Mouse (Mus musculus) cerebellum, adult 8-10 months (tissue): ENCODE data around the gene Ncoa3.
A peak's percentile ranks its signal among the peaks of the same experiment; 100 is the strongest.

Experiments
- DNase-seq: peaks from one replicate; pipeline ENCODE4 v3.0.0; 2022

The Ncoa3 gene

GRCm38 (mm10) chr2:166042542-166042941, 50.1 kb downstream of the Ncoa3 start:
- DNase-seq = no peak

GRCm38 (mm10) chr2:166045006-166045405, 52.6 kb downstream of the Ncoa3 start:
- no peak for DNase-seq

DNA sequence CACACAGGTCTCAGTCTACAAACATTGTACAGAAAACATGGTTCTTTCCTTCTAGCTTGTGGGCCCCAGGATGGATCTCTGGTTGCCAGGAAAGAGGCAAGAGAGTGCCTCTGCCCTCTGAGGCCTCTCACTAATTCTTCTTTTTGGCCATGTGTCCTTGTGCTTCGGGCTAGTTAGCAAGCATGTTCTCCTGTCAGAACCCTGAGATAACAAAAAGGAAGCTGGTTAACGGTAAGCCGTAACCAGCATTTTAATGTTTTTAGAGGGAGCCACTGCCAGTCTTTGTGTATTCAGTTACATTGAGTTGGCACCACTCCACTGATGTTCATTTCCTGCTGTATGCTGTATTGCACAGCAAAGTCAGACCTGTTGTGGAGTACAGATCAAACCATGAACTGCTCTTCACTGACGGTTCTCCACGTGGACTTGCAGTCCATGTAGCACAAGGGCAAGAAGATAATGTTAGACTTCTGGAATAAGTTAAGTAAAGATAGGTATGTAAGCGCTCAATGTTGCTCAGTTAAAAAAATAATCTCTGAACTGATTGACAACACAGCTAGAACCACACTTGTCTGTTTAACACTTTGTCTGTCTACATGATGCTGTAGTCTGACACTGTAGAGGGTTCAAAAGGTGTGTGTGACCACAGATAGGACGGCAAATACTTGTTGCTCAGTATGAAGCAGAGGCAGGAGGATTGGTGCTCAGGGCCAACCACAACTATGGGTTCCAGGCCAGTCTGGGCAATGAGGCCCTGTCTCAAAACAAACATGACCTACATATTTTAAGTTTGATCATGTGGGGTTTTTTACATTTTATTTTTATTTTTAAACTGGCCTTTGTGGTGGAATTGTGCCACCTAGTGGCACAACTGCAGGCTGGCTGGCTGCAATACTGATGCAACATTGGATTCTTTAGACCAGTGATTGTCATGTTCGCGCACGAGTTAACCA, 53.4 kb downstream of the Ncoa3 start:
- DNase-seq = peak; percentile 23

DNA sequence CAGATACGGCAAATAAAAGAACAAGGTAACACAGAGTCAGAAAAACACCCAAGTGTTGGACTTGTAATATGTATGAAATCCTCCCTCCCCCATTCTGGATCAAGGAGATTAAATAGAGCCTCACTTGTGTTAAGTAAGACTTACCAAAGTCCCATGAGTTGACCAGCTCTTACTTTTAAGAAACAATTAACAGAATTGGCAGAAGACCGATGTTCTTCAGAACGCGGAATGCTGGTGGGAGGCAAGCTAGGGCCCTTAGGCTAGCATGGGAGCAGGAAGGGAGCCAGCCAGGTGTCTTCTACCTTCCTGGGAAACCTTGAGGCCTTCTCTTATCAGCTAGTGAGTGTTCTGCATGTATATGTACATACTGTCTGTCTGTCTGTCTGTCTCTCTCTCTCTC, 55.5 kb downstream of the Ncoa3 start:
- DNase-seq = no peak

- no peak for DNase-seq
Measured at GRCm38 (mm10) chr2:166048852-166049251, 56.4 kb downstream of the Ncoa3 start.

- no peak for DNase-seq
Measured at GRCm38 (mm10) chr2:166051421-166051820, 59.0 kb downstream of the Ncoa3 start.

GRCm38 (mm10) chr2:166051966-166052365, 59.5 kb downstream of the Ncoa3 start:
- no peak for DNase-seq

DNA sequence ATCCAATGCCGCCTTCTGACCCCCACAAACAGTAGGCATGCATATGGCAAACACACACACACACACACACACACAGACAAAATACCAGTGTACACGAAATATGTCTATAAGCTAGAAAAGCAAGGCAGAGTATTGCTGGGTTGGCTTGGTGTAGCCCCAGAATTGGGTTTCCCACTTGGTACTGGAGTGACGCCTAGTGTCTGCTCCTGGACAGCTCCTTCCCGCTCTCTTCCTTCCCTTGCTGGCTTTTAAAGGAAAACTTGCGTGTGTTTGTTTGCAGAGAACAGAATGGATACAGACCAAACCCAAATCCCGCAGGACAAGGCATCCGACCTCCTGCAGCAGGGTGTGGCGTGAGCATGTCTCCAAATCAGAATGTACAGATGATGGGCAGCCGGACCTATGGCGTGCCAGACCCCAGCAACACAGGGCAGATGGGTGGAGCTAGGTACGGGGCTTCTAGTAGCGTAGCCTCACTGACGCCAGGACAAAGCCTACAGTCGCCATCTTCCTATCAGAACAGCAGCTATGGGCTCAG, 61.6 kb downstream of the Ncoa3 start:
- no peak for DNase-seq

DNA sequence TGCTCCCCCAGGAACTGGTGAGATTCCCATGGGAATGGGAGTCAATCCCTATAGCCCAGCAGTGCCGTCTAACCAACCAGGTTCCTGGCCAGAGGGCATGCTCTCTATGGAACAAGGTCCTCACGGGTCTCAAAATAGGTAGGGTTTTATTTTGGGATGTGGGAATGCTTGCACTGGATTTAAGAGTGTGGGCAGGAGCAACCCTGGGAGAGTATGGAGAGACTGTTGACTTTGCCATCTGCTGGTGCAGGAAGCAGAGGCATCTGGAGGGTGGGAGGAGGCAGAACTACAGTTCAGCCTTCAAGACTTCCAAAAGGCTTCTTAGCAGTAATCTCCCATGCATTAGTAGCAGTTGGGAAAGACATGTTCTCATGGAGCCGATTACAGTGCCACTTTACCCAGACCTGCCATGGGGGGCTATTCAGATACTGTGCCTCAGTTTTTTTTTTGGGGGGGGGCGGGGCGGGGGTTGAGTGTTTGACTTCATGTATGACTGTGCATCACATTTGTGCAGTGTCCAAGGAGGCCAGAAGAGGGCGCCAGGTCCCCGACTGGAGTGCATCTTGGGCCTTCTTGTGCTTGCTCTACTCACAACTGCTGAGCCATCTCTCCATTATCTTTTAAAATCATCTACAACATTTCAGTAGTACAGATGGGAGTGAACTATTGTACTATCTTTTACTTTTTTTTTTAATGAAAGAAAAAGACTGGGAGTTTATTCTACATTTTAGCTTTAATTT, 67.4 kb downstream of the Ncoa3 start:
- DNase-seq = no peak

- DNase-seq = no peak
Measured at GRCm38 (mm10) chr2:166062008-166062407, 69.6 kb downstream of the Ncoa3 start.

DNA sequence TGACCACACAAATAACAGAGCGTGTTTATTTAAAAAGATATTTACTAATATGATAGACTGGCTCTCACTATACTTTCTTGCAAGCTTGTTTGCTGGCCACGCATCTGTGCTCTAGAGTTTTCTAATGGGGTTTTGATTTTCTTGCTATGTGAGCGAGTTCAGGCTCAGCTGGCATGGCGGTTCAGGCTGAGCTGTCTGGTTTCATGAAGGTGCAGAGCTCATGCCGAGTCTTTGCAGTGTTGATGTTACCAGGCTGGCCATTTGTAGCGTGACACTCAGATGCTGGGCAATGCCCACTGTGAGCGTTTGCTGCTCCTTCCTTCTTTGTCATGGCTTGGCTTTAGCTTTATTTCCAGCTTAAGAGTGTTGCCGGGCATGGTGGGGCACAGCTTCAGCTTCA, 70.0 kb downstream of the Ncoa3 start:
- DNase-seq = no peak

DNA sequence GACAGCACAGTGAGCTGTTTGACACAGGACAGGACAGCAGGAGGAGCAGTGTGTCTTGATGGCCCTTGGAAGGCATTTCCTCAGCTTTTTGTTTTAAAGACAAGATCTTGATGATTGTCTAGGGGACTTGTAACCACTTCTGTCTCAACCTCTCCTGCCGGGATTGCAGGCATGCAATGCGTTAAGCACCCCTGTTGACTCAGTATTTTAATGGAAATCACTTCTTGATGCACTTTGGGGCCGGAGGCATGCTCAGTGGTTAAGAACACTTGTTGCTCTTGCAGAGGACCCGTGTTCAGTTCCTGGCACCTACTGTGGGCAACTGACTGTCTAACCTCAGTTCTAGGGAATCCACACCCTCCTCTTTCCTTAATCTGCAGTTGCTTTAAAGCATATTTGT, 74.0 kb downstream of the Ncoa3 start:
- DNase-seq = no peak

- DNase-seq = no peak
Measured at GRCm38 (mm10) chr2:166068261-166068660, 75.8 kb downstream of the Ncoa3 start.

- no peak for DNase-seq
Measured at GRCm38 (mm10) chr2:166069164-166069563, 76.7 kb downstream of the Ncoa3 start.

- no peak for DNase-seq
Measured at GRCm38 (mm10) chr2:166069738-166070137, 77.3 kb downstream of the Ncoa3 start.

GRCm38 (mm10) chr2:166071481-166071880, 79.0 kb downstream of the Ncoa3 start:
- no peak for DNase-seq

- DNase-seq = no peak
Measured at GRCm38 (mm10) chr2:166071889-166072288, 79.5 kb downstream of the Ncoa3 start.

GRCm38 (mm10) chr2:166073082-166073481, 80.6 kb downstream of the Ncoa3 start:
- DNase-seq = no peak

DNA sequence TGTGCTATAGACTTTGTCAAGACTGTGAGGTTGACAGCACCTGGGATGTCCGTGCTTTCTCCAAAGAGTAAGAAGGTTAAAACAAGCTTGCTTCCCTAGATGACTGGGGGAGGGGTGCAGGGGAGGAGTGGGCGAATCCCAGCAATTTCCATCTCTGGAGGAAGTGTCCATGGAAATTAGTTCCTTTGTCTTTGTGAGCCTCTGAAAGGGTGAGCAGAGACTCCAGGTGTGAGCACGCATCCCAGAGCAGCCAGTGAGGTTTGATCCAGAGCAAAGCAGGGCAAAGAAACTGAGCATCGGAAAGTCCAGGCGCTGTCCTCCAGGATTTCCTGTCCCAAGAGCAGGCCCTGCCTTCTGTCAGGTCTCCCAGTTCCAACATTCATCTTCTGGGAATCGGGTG, 81.9 kb downstream of the Ncoa3 start:
- DNase-seq = no peak

DNA sequence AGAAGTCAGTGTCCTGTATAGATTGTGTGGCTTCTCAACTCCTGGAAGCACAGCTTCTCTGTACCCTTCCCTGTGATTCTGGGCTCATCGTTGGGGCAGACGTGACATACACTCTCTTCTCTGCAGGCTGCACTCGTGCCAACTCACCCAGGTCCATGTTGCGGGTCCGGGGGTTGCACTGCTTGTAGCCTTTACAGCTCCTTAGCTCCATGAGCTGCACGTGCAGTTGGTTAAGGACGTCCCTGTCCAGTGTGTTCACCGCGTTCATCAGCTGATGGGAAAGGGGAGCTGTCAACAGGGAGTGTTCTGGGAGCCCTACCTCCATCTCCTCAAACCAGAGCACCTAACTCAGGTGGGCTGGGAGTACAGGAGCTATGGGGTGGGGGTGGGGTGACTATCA, 84.9 kb downstream of the Ncoa3 start:
- no peak for DNase-seq

DNA sequence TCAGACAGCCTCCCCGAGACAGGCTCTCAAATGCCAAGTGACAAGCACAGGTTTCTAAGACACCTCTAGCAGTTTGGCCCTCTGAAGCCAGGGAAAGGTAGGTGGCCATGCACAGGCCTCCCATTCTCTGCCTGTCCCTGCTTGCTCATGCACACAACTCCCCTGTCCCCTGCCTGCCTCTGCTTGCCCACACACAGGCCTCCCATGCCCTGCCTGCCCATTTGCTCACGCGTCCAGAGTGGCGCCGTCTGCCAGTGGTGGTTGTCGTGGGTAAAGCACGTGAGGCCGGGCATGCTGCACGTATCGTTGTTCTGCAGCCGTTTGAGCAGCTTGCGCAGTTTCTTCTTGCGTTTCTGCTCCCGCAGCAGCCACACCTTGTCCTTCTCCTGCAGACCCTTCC, 86.8 kb downstream of the Ncoa3 start:
- no peak for DNase-seq

DNA sequence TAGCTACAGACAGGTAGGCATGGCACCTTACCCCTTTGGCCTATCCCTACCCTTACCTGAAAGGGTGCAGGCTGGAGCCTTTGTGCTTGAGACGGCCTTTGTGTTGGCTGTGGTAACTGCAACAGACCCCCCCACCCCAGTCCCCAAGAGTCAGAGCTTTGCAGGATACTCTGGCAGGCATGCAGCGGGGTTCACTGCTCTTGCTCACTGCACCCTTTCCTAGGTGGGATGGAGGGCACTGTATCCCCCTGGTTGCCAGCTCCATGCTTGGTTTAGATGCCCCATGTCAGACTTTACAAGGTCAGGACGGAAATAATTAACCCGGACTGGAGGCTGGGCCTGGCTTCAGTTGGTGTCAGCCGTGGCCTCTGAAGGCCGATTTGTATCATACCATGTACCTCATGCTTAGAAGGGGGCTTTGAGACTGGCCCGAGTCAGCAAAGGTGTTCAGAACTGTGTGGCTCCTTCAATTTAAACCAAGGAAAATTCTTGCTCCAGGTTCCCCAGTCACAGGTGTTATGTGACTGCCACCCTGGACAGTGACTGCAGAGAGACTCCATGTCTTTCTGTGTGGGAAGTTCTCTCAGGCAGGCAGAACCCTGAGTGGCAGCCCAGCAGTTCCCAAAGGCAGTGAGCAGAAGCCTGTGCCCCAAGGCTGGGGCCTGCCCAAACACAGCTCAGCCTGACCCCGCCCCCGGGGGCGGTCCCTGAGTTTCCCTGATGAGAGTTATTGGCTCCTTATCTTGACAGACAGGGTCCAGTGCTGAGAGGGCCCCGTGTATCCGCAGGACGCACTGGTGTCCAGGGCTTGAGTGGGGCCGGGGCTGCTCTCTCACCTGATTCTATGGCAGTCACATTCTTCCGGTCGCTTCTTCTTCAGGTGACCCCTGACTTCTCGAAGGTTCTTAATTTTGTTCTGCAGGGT, 87.8 kb downstream of the Ncoa3 start:
- DNase-seq = no peak
